Mouse (Mus musculus) bone marrow macrophage, adult 2 months (primary cell): ENCODE data around the gene Gm20695.

Experiments
- CTCF ChIP-seq: IDR thresholded peaks from 2 replicates; pipeline ENCODE4 v1.5.1; 2012; ENCODE audit warnings: low read depth, mild to moderate bottlenecking, low read length, moderate library complexity
- POLR2A ChIP-seq: IDR thresholded peaks from 2 replicates; pipeline ENCODE4 v1.6.1; 2012; ENCODE audit warnings: mild to moderate bottlenecking, low read depth, low read length, borderline replicate concordance

GRCm38 (mm10) chr16:3909118-3909517 lies 24.7 kb downstream of the Gm20695 start:
- TF ChIP-seq CTCF (no peak), POLR2A (no peak; the same call in 1 of the 2 replicates)
